Mouse (Mus musculus): ENCODE data around the gene Cdca7l. TPM values are rescaled to one million over a fixed set of nuclear protein-coding genes. Genes with fewer than 3 reads are reported as not detected.
A peak's percentile ranks its signal among the peaks of the same experiment; 100 is the strongest.

Gene Cdca7l
- total and polyA plus RNA-seq, 3 experiments = 30.6 to 56.6 (median 55.1) TPM

- TF ChIP-seq TBP (conservative IDR thresholded peaks at IDR 0.05; ENCODE audit: low read depth, low read length) = no peak
- no peak for TF ChIP-seq E2F4 (IDR thresholded peaks at IDR 0.05; ENCODE audit: insufficient replicate concordance, low read depth, low read length)
- TF ChIP-seq ZMIZ1 (IDR thresholded peaks at IDR 0.05; ENCODE audit: low read depth, low read length) = no peak
- no peak for TF ChIP-seq USF2 (conservative IDR thresholded peaks at IDR 0.05; ENCODE audit: low read depth, low read length)
- TF ChIP-seq MAX (IDR thresholded peaks at IDR 0.05; ENCODE audit: low read length) = no peak
- no peak for TF ChIP-seq ETS1 (conservative IDR thresholded peaks at IDR 0.05; ENCODE audit: low read depth, low read length)
- peak; percentile 54 to 63 for TF ChIP-seq CTCF (conservative IDR thresholded peaks at IDR 0.05 in 1 of 2, IDR thresholded peaks at IDR 0.05 in 1 of 2; ENCODE audit: low read depth in 2 of 2, low read length in 2 of 2)
- TF ChIP-seq MAZ (IDR thresholded peaks at IDR 0.05; ENCODE audit: low read depth, low read length) = no peak
- Histone ChIP-seq H3K9me3 (replicated peaks; ENCODE audit: low read length) (no peaks in the 10 kb centered on the region), H3K27ac (ENCODE audit: insufficient read depth, low read depth) (no peak overlapping the region), H3K4me2 (ENCODE audit: insufficient read depth, low read depth, poor library complexity, severe bottlenecking) (no peak overlapping the region), H3K27me3 (replicated peaks) (no peaks in the 10 kb centered on the region), H3K36me3 (replicated peaks in 1 of 2; ENCODE audit: control insufficient read depth in 1 of 2, insufficient read depth in 1 of 2, low read length in 1 of 2) (no peaks in the 10 kb centered on the region), H3K4me1 (ENCODE audit: control insufficient read depth in 1 of 2, insufficient read depth in 2 of 2) (peaks cover 3 to 6% of the 10 kb centered on the region in 2 experiments; a peak in 2 of 4 replicates), H3K4me3 (replicated peaks in 1 of 3; ENCODE audit: low read depth in 2 of 3, low read length in 2 of 3, poor library complexity in 1 of 3) (no peak overlapping the region), H3K9ac (ENCODE audit: insufficient read depth, low read depth) (no peak overlapping the region), H3K79me2 (replicated peaks; ENCODE audit: control insufficient read depth, extremely low read depth, insufficient read depth, poor library complexity, severe bottlenecking) (no peaks in the 10 kb centered on the region)
- dilution Hi-C loops (cut with MboI; ENCODE audit: extremely low pct_ligation_motif_present, extremely low pct_unique_long_range_greater_than_20kb, low sequenced_read_pairs) = no loop called here
- in situ Hi-C loops (cut with MboI; ENCODE audit: low pct_ligation_motif_present, low pct_unique_long_range_greater_than_20kb, low sequenced_read_pairs) = loop anchor here (25.0 kb wide), 1 partner anchor 166 kb away; no protein-coding TSS in a partner anchor
- DNase-seq (ENCODE audit: extremely low read depth) = peak; percentile 45
These were observed 16.8 kb downstream of the Cdca7l start for GRCm38 (mm10) chr12:117820859-117821221.

DNA sequence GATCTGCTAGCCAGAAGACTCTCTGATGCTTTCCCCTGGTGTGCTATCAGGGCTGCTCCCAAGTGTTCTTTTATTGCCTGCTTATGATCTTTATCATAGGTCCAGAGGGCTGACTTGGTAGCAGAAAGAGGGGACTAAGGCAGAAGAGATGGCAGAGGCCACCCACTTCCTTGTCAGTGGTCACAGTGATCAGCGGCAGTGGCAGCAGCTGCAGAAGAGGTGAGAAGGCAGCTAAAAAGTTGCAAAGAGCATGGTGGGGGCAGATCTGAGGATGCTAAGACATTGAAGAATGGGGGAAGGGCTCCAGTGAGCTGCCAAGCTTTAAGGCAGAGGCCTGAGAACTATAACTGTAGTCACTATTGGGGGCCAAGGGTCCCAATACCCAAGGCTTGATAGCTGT lies 17.3 kb downstream of the Cdca7l start:
- DNase-seq (ENCODE audit: extremely low read depth) = no peak
- in situ Hi-C loops (cut with MboI; ENCODE audit: low pct_ligation_motif_present, low pct_unique_long_range_greater_than_20kb, low sequenced_read_pairs) (loop anchor here (25.0 kb wide), 1 partner anchor 166 kb away; no protein-coding TSS in a partner anchor), dilution Hi-C loops (cut with MboI; ENCODE audit: extremely low pct_ligation_motif_present, extremely low pct_unique_long_range_greater_than_20kb, low sequenced_read_pairs) (no loop called here)
- H3K9ac ChIP-seq (ENCODE audit: insufficient read depth, low read depth) = no peak overlapping the region
- H3K27ac ChIP-seq (ENCODE audit: insufficient read depth, low read depth) = no peak overlapping the region
- H3K36me3 ChIP-seq (replicated peaks in 1 of 2; ENCODE audit: control insufficient read depth in 1 of 2, insufficient read depth in 1 of 2, low read length in 1 of 2) = no peaks in the 10 kb centered on the region
- no peak overlapping the region for H3K4me3 ChIP-seq (replicated peaks in 1 of 3; ENCODE audit: low read depth in 2 of 3, low read length in 2 of 3, poor library complexity in 1 of 3)
- H3K27me3 ChIP-seq (replicated peaks) = no peaks in the 10 kb centered on the region
- TF ChIP-seq SMC3 (IDR thresholded peaks at IDR 0.05; ENCODE audit: low read depth, low read length) = no peak
- TF ChIP-seq EP300 (IDR thresholded peaks at IDR 0.05; ENCODE audit: low read length) = no peak
- no peak for TF ChIP-seq MXI1 (IDR thresholded peaks at IDR 0.05; ENCODE audit: low read depth, low read length)
- H3K4me1 ChIP-seq (ENCODE audit: control insufficient read depth in 1 of 2, insufficient read depth in 2 of 2) = peaks cover 3 to 6% of the 10 kb centered on the region in 2 experiments; a peak in 2 of 4 replicates
- no peaks in the 10 kb centered on the region for H3K9me3 ChIP-seq (replicated peaks; ENCODE audit: low read length)
- H3K4me2 ChIP-seq (ENCODE audit: insufficient read depth, low read depth, poor library complexity, severe bottlenecking) = peak overlapping the region; percentile 3
- no peaks in the 10 kb centered on the region for H3K79me2 ChIP-seq (replicated peaks; ENCODE audit: control insufficient read depth, extremely low read depth, insufficient read depth, poor library complexity, severe bottlenecking)

- Histone ChIP-seq H3K79me2 (replicated peaks; ENCODE audit: control insufficient read depth, extremely low read depth, insufficient read depth, poor library complexity, severe bottlenecking) (no peaks in the 10 kb centered on the region), H3K4me2 (ENCODE audit: insufficient read depth, low read depth, poor library complexity, severe bottlenecking) (no peak overlapping the region), H3K9ac (ENCODE audit: insufficient read depth, low read depth) (no peak overlapping the region), H3K9me3 (replicated peaks; ENCODE audit: low read length) (no peaks in the 10 kb centered on the region), H3K27me3 (replicated peaks) (no peaks in the 10 kb centered on the region), H3K27ac (ENCODE audit: insufficient read depth, low read depth) (no peak overlapping the region), H3K36me3 (replicated peaks in 1 of 2; ENCODE audit: control insufficient read depth in 1 of 2, insufficient read depth in 1 of 2, low read length in 1 of 2) (no peaks in the 10 kb centered on the region), H3K4me3 (replicated peaks in 1 of 3; ENCODE audit: low read depth in 2 of 3, low read length in 2 of 3, poor library complexity in 1 of 3) (no peak overlapping the region), H3K4me1 (ENCODE audit: control insufficient read depth in 1 of 2, insufficient read depth in 2 of 2) (peaks cover 6 to 18% of the 10 kb centered on the region in 2 experiments; a peak in 3 of 4 replicates)
- in situ Hi-C loops (cut with MboI; ENCODE audit: low pct_ligation_motif_present, low pct_unique_long_range_greater_than_20kb, low sequenced_read_pairs) = no loop called here
- no peak for TF ChIP-seq ZMIZ1 (IDR thresholded peaks at IDR 0.05; ENCODE audit: low read depth, low read length)
- no peak for TF ChIP-seq MXI1 (IDR thresholded peaks at IDR 0.05; ENCODE audit: low read depth, low read length)
- TF ChIP-seq POLR2AphosphoS2 (IDR thresholded peaks at IDR 0.05; ENCODE audit: low read depth, low read length) = no peak
- no peak for TF ChIP-seq MAFK (IDR thresholded peaks at IDR 0.05; ENCODE audit: insufficient replicate concordance, low read length)
- dilution Hi-C loops (cut with MboI; ENCODE audit: extremely low pct_ligation_motif_present, extremely low pct_unique_long_range_greater_than_20kb, low sequenced_read_pairs) = no loop called here
- DNase-seq (ENCODE audit: extremely low read depth) = no peak
These were observed 24.3 kb downstream of the Cdca7l start for GRCm38 (mm10) chr12:117828350-117828749.
